Mouse (Mus musculus) brain, embryonic 14.5 days (tissue): Measurements from ENCODE around the gene Tysnd1.

Experiments used
- CTCF ChIP-seq: fragments of 200-500 bp; IDR thresholded peaks from 2 replicates; pipeline ENCODE4 v1.5.1; 2012; ENCODE audit warnings: inconsistent platforms, mild to moderate bottlenecking, moderate library complexity, borderline replicate concordance; ENCODE audit not compliant: insufficient read depth, insufficient read length; ENCODE audit errors: extremely low read depth
- POLR2A ChIP-seq: fragments of 200-500 bp; IDR thresholded peaks from 2 replicates; pipeline ENCODE4 v1.6.1; 2012; ENCODE audit warnings: mild to moderate bottlenecking, inconsistent platforms, borderline replicate concordance; ENCODE audit not compliant: poor library complexity, insufficient read depth, insufficient read length, severe bottlenecking; ENCODE audit errors: extremely low read depth

- TF ChIP-seq CTCF, result no peak
- TF ChIP-seq POLR2A, result no peak
Observed at GRCm38 (mm10) chr10:61704663-61705062, 9.3 kb downstream of the Tysnd1 start.
